Mouse (Mus musculus) liver, embryonic 14.5 days (tissue): ENCODE results near the gene Tmed10.

Source experiments
- CTCF ChIP-seq: IDR thresholded peaks from 2 replicates; pipeline ENCODE4 v1.5.1; 2016; ENCODE audit warnings: antibody characterized with exemption, low read depth, control low read depth
- EP300 ChIP-seq: IDR thresholded peaks from 2 replicates; pipeline ENCODE4 v1.6.1; 2016; ENCODE audit warnings: antibody characterized with exemption, low read depth

DNA sequence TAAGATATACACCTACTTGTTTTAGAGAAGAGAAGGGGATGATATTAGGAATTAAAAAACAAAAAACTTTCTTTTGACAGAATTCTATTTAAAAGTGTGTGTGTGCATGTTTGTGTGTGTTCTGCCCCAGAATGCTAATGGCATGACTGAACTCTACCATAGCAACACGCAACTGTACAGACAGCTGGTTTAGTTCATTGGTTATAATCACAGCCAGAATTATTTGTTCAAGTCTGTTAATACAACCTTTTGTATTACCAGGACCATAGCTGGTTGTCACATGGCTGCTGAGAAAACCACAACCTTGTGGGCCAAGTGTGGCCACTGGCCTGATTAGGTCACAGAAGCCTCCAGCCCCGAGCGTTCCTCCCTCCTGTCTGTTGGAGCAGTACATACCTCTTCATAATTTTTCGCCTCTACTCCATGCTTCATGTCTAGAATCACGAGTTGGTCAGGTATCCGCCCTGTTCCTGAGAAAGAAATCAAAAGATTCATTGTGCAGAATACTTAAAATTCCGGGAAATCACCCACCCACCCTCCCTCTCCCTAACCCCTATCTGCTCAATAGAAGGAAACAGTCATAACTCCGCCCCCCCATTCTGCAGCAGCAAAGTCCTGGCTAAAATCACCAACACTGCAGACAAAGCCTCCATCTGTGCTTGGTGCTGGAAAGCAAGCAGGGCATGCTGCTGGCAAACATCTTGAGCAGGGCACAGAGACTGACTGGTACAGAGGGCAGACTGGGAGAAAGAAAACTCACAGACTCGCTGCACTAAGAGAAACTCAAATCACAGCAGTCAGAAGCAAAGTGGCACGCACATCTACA, 24.0 kb downstream of the Tmed10 start:
- TF ChIP-seq EP300 = no peak
- TF ChIP-seq CTCF = no peak
